Mouse (Mus musculus) adrenal gland, postnatal 14 days (tissue): ENCODE measurements around the gene Scimp. TPM values are rescaled to one million over a fixed set of nuclear protein-coding genes. Genes with fewer than 3 reads are reported as not detected.
"Not testable (repeated sequence)": the region's sequence is repeated elsewhere in the genome, so short reads cannot be mapped to it uniquely, and the experiment has no call there.

Experiments used
- DNase-seq: peaks from one replicate; pipeline ENCODE4 v3.0.0; 2021; ENCODE audit warnings: mixed read lengths
- total RNA-seq: library from RNA; stranded (reverse); gene quantifications from 2 replicates; pipeline ENCODE4 v1.2.3, GENCODE M21; 2021

Gene Scimp
- total RNA-seq, 1 experiment from 2014 or later: 0.41 TPM

GRCm38 (mm10) chr11:70811471-70812240 lies 730 bp downstream of the Scimp start:
- DNase-seq: no peak

- DNase-seq: no peak
Measured at GRCm38 (mm10) chr11:70811041-70811440, 1.3 kb downstream of the Scimp start.

- no peak for DNase-seq
Measured at GRCm38 (mm10) chr11:70809011-70809410, 3.4 kb downstream of the Scimp start.

GRCm38 (mm10) chr11:70808101-70808500 lies 4.3 kb downstream of the Scimp start:
- no peak for DNase-seq

GRCm38 (mm10) chr11:70807630-70808029 lies 4.8 kb downstream of the Scimp start:
- no peak for DNase-seq

GRCm38 (mm10) chr11:70806697-70807096 lies 5.7 kb downstream of the Scimp start:
- no peak for DNase-seq

- no peak for DNase-seq
Measured at GRCm38 (mm10) chr11:70805641-70806175, 6.7 kb downstream of the Scimp start.

GRCm38 (mm10) chr11:70804395-70804794 lies 8.0 kb downstream of the Scimp start:
- no peak for DNase-seq

- DNase-seq: no peak
Measured at GRCm38 (mm10) chr11:70803711-70804200, 8.6 kb downstream of the Scimp start.

- DNase-seq: no peak
Measured at GRCm38 (mm10) chr11:70802865-70803261, 9.5 kb downstream of the Scimp start.

GRCm38 (mm10) chr11:70802208-70802864 lies 10.1 kb downstream of the Scimp start:
- DNase-seq: no peak

- no peak for DNase-seq
Measured at GRCm38 (mm10) chr11:70792409-70792808, 20.0 kb downstream of the Scimp start.

GRCm38 (mm10) chr11:70791676-70792075 lies 20.7 kb downstream of the Scimp start:
- DNase-seq: no peak

GRCm38 (mm10) chr11:70790874-70791551 lies 21.4 kb downstream of the Scimp start:
- no peak for DNase-seq

GRCm38 (mm10) chr11:70790426-70790825 lies 22.0 kb downstream of the Scimp start:
- DNase-seq: no peak

GRCm38 (mm10) chr11:70788972-70789655 lies 23.3 kb downstream of the Scimp start:
- no peak for DNase-seq

GRCm38 (mm10) chr11:70787052-70787451 lies 25.3 kb downstream of the Scimp start:
- DNase-seq: no peak

- DNase-seq: no peak
Measured at GRCm38 (mm10) chr11:70785908-70786307, 26.5 kb downstream of the Scimp start.

GRCm38 (mm10) chr11:70778058-70778457 lies 34.3 kb downstream of the Scimp start:
- not testable (repeated sequence) for DNase-seq

GRCm38 (mm10) chr11:70777634-70778033 lies 34.8 kb downstream of the Scimp start:
- no peak for DNase-seq

- peak; percentile 85 for DNase-seq
Measured at GRCm38 (mm10) chr11:70776830-70777571, 35.4 kb downstream of the Scimp start.
